Mouse (Mus musculus): ENCODE data around the gene Ncf2.

The Ncf2 gene

DNA sequence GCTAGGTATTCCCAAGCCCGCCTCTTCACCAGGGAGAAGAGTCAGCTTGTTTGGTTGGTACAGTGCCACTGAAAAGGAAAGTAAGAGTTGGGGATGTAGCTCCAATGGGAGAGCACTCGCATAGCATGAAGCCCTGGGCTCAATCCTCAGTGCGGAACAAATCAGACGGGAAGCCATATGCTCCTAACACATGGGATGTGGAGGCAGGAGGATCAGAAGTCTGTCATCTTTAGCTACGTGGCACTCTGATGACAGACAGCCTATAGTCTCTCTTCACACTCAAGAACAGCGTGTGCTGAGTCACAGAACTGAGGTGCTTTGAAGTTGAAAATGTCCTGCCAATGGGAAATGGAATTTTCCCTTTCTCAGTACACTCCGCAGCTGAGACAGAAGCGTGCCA, 31.0 kb downstream of the Ncf2 start:
- peak; percentile 65 to 68 for DNase-seq (ENCODE audit: low spot score in 2 of 2)

DNA sequence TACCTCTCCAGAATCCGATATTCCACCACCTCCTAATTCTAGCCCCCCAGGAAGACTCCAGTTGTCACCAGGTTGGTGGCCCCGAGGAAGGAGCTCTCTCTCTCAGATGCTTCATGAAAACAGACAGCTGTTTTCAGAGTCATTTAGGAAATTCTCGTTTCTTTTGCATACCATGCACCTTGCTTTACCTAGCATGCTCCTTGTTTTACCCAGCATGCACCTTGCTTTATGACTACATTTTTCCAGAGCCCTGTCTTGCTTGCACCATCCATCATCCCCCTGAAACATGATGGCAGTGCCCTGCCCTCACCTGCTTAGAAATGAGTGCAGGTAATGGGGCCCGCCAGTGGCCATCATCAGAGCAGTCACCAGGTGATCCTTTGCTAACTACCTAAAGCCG, 31.6 kb downstream of the Ncf2 start:
- DNase-seq (ENCODE audit: low spot score in 2 of 2): no peak

DNA sequence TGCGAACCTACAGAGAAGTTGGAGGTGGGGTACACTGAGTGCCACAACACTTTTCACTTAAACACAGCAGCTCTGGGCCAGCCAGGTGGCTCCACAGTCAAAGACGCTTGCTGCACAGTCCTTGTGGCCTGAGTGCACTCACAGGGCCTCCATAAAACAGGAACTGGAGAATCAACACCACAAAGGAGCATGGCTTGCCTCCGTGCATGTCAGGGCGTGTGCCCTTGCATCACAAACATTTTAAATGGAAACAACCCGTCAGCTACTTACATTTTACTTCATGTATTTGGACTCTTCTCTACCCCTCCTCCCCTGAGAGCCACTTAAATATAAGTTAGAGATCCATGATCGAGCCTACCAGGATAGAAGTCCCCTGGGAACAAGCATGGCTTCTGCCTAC, 32.3 kb downstream of the Ncf2 start:
- DNase-seq (ENCODE audit: low spot score in 2 of 2): no peak

DNA sequence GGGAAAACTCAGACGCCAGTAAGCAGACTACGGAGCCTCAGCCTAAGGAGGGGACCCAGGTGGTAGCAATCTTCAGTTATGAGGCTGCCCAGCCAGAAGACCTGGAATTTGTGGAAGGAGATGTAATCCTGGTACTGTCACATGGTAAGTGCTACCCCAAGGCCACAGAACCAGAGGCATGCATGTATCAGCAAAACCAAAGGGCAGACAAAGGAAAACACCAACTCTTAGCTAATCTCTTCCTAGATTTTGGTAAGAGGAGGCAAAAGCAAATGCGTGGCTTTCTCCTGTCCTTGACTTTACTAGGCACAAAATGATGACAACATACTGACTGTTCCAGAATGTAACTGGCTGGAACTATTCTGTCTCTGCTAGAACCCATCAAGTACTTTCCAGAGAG, 35.1 kb downstream of the Ncf2 start:
- DNase-seq (ENCODE audit: low spot score in 2 of 2): no peak

DNA sequence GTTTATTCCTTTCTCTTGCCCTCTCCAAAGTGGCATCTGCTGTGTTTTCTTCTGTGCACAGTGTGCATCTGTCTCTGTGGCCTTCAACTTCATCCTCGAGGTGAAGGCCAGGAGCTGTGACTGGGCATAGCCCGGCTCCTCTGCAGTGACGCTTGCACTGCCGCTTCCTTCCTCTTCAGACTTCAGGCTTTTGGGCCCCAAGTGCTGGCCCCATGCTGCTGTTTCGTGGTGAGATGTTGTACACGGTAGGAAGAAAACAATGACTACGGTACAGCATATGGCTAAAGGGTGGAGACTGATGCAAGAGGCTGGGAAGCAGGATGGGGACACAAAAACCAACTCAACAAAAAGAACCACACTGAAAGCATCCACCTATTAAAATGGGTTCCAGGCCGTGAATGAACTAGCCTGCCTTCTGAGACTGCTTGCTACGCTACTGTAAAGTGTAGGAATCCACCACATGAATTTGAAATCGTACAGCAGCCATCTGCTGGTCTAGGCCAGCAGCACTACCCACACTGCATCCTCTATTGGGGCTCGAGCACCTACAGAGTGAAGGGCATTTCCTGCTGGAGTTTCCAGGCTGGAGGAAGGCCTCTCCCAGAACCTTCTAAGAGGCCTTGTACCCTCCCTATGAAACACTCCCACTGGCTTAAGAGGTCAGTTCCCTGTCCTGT, 38.2 kb downstream of the Ncf2 start:
- no peak for DNase-seq (ENCODE audit: low spot score in 2 of 2)

DNA sequence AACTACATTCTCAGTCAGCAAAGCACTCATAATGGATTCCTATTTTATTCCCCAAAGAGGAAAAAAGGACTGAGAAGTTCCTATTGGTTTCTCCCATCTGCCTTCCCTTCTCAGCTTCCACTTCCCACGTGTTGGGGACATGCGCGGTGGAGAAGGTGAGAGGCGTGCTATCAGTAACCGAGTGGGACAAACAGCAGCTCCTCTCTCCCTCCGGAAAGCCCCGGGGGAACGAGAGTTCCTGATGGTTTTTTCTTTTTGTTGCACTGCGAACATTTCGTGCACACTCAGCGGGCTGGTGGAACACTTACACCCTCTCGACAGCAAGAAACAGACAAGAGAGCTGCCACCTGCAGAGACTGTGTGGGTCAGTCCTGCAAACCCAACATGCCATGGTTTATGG, 38.8 kb downstream of the Ncf2 start:
- DNase-seq (ENCODE audit: low spot score in 2 of 2): peak in 1 of 2 experiments; percentile 69

DNA sequence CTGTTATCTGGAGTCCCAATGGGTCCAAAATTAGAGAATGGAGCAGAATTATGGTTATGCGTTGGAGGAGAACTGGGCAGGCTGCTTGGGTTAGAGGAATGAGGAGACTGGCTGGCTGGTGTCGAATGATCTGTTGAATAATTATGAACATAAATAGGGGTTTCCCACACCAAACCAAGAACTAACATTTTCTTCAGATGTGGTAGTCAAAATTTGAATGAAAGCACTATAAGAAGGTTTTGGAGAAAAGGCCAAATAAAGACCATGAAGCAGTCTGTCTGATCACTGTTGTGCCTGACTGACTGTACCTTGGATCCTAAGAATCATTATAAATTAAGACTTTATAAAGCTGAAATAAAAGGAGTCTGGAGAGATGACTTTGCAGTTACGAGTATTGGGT, 40.3 kb downstream of the Ncf2 start:
- no peak for DNase-seq (ENCODE audit: low spot score in 2 of 2)

DNA sequence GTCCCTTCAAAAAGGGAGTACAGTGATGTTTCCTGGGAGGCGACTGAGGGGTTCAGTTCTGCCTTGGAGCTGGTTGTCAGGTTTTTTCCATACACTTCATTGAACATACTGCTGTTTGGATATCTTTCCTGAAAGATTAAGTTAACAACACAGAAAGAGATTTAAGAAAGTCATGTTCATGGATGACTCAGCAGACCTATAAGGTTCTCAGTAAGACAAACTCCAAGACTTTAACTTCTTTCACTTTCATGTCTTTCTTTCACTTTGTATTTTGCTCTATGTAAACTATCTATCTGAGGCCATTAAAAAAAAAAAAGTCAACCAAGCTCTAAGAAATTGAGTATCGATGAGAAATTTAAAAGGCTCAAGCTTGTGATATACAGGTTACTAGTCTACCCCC, 41.1 kb downstream of the Ncf2 start:
- DNase-seq (ENCODE audit: low spot score in 2 of 2): no peak

DNA sequence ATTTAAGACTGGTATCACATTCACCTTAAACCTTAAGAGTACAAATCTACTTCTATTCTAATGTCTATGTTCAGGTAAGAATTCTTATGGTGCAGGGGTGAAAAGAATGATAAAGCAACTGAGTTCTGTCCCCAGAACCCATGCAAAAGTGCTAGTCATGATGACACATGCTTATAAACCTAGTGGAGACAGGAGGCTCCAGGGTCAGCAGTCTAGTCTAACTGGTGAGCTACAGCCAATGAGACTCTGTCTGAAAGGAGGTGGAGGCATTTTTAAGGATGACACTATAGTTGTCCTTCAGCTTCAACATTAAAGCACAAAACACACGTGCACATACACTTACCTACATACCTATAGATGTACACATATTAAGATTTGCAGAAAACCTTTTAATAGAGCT, 44.6 kb downstream of the Ncf2 start:
- DNase-seq (ENCODE audit: low spot score in 2 of 2): no peak

DNA sequence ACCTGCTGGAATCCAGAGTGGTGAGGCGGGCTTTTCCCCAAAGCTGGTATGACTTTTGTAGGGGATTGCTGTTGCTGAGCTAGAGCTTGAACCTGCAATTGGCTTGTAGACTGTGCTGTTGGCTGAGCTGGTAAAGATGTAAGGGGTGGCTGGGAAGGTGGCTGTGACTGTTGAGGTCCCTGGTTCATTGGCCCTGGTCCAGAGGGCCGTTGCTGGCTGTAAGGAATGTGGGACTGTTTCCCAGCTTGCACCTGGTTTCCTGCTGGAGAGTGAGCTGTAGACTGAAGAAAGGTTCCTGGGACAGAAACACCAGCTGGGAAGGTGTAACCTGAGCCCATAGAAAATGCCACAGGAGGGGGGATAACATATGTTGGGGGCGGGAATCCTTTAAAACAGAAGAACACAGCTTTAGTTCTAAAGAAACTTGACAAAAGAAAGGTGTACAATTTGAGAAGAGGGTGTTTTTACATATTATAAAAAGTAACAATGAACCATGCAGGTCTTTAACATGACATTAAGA, 45.3 kb downstream of the Ncf2 start:
- no peak for DNase-seq (ENCODE audit: low spot score in 2 of 2)

DNA sequence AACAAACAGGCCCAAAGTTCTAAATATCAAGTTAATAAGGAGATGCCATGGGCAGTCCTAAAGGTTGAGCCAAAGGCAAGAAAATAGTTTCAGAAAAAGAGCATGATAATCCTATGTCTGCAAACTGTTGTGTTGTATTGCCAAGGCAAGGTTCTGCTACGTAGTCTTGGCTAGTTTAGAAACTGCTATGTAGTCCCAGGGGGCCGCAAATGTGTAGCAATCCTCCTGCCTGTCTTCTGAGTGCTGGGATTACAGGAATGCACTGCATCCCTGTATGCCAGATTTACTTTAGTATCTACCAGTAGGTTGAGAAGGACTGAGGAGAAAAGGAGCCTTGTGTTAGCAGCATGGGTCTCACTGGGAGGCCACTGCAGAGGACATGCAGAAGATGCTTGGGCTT, 46.9 kb downstream of the Ncf2 start:
- DNase-seq (ENCODE audit: low spot score in 2 of 2): no peak

DNA sequence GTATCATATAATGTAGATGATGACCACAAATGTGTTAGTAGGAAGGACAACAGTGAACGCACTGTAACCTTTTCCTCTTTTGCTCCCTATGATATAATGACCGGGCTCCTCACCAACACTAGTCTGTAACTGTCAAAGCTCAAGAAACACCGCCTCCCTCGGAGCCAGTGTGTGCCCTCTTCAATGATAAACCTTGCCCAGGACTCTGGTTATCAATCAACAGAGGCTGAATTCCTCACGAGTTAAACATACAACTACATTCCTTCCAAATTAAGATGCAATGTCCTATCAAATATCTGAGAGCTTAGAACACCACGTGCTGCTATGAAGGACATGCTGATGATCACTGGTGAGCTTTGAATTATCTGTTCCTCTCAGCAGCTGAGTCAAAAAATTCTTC, 69.9 kb downstream of the Ncf2 start:
- DNase-seq (ENCODE audit: low spot score in 2 of 2): no peak

DNA sequence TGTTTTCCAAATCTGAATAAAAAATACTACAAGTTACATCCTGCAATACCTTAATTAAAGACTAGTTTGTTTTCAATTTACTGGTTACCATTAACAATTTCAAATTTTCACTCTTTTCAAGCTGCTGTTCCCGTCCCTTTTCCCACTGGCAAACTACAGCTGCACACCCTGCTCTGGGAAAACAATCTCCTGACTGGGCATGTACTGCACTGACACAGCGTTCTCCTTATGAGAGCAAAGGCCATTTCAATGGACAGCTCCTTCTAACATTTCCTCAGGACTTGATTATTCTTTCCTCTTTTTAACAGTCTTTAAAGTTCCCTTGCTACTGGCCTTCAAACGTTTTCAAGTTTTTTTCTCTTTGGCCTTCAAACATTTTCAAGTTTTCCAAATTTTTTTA, 71.0 kb downstream of the Ncf2 start:
- no peak for DNase-seq (ENCODE audit: low spot score in 2 of 2)

All from right cerebral cortex, postnatal 36 days (tissue).